Mouse (Mus musculus) layer of hippocampus, adult 11-12 months (tissue): ENCODE data around the gene Trim43c.
A peak's percentile ranks its signal among the peaks of the same experiment; 100 is the strongest.
"Not testable (repeated sequence)": the region's sequence is repeated elsewhere in the genome, so short reads cannot be mapped to it uniquely, and the experiment has no call there.

Experiments used
- DNase-seq: peaks from one replicate; pipeline ENCODE4 v3.0.0; 2022; ENCODE audit warnings: low spot score

The Trim43c gene

GRCm38 (mm10) chr9:88838864-88839263 is at the start of gene Trim43c:
Gene Trim43c, plus strand, starts transcription at chr9:88839164.
- DNase-seq = not testable (repeated sequence)

DNA sequence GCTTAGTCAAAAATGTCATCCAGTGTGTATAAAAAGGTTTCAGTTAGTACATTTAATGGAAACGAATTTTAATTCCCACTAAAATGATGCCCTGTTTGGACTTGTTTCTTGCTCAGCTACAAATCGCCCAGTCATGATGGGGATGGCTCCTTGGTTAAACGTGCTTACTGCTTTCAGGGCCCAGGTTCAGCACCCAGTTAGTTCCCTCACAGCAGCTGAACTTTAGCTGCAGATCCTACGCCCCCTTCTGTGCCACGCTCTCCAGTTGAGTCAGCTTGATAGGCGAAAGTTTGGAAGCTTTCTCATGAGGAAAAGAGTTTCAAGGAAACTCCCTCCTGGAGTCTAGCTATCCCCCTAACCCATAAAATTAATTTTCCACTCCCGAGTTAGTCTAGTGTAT is 14.1 kb downstream of the Trim43c start:
- DNase-seq = not testable (repeated sequence)

GRCm38 (mm10) chr9:88858566-88859492 is 19.9 kb downstream of the Trim43c start:
- DNase-seq = peak; percentile 80
